Comparison of ENCODE assay signal across 9 mouse cellular contexts in the genomic region with DNA sequence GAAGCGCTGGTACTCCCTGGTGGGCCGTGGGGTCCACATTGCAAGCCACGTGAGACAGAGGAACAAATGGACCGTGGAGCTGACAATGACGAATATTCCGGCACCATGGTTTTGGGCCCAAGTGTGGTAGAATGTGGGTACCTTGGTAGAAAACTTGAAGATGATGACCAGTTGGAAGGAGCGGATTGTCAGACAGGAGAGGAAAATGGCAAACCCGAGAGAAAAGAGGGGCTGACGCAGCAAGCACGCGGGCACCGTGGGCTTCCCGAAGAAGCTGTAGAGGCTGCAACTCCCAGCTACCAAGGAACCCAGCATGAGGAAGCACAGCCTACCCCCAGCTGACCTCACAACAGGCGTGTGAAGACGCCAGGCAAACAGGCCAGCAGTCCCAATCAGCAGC. TPM values are rescaled to one million over a fixed set of nuclear protein-coding genes. Genes with fewer than 3 reads are reported as not detected.
DNase-seq lines count a peak whose midpoint lies in the region; ATAC-seq and TF ChIP-seq lines count a peak whose summit lies in the region.
"Had no signal": no experiment of that assay in that cellular context is flagged by ENCODE, and none has a peak within 500 bp of the region (broad histone marks: within the 10 kb centered on the region; RNA-seq: fewer than 3 reads in every experiment).

No protein-coding gene starts in this region.

- H3K4me1 ChIP-seq in heart, embryonic 11.5 days (ENCODE audit: control insufficient read depth, insufficient read depth, low read length): peaks cover 35% of the 10 kb centered on the region
- H3K4me1 ChIP-seq in ES-Bruce4 (ENCODE audit: control insufficient read depth, insufficient read depth, low read length): peaks cover 2% of the 10 kb centered on the region
- peaks cover 87% of the 10 kb centered on the region for H3K4me1 ChIP-seq in hindbrain, embryonic 10.5 days (replicated peaks)
- H3K4me1 ChIP-seq in liver, postnatal 0 days (ENCODE audit: insufficient read depth): peaks cover 31% of the 10 kb centered on the region
- peaks cover 21% of the 10 kb centered on the region for H3K4me1 ChIP-seq in thymus, adult 2 months (replicated peaks; ENCODE audit: control insufficient read depth, insufficient read depth, low read length)

- H3K4me2 ChIP-seq in heart, embryonic 11.5 days: peak overlapping the region; percentile 94
- H3K4me2 ChIP-seq in liver, postnatal 0 days (ENCODE audit: low read depth, low read length): peak overlapping the region; percentile 98

- H3K9ac ChIP-seq in heart, embryonic 11.5 days (ENCODE audit: low read depth, low read length): no peak overlapping the region
- H3K9ac ChIP-seq in ES-Bruce4 (ENCODE audit: low read depth, poor library complexity, severe bottlenecking): 0 out of 2 replicates have a peak overlapping the region, but pooled peaks have one; percentile 2
- no peak overlapping the region for H3K9ac ChIP-seq in liver, postnatal 0 days (replicated peaks)

- WGBS in heart, embryonic 11.5 days (ENCODE audit: insufficient replicate concordance): 57% methylated on average over 15 of the region's 15 CpGs
- WGBS in hindbrain, embryonic 10.5 days: 66% methylated on average over 15 of the region's 15 CpGs
- 72% methylated on average over 15 of the region's 15 CpGs for WGBS in liver, postnatal 0 days (ENCODE audit: insufficient replicate concordance)
- WGBS in thymus, adult 2 months: 88% methylated on average over 15 of the region's 15 CpGs

- H3K36me3 ChIP-seq in heart, embryonic 11.5 days (ENCODE audit: control insufficient read depth, insufficient read depth, low read length): no peaks in the 10 kb centered on the region; the same call in 1 of the 2 replicates
- H3K36me3 ChIP-seq in ES-Bruce4 (ENCODE audit: control insufficient read depth, insufficient read depth, low read length, poor library complexity, severe bottlenecking): no peaks in the 10 kb centered on the region
- peaks cover 26% of the 10 kb centered on the region for H3K36me3 ChIP-seq in hindbrain, embryonic 10.5 days
- 0 out of 2 replicates have a peak, but pooled peaks cover 5% of the 10 kb centered on the region for H3K36me3 ChIP-seq in liver, postnatal 0 days (replicated peaks; ENCODE audit: insufficient read depth, low read length)
- no peaks in the 10 kb centered on the region for H3K36me3 ChIP-seq in thymus, adult 2 months (ENCODE audit: control insufficient read depth, insufficient read depth, low read length)

- no peaks in the 10 kb centered on the region for H3K9me3 ChIP-seq in heart, embryonic 11.5 days (replicated peaks; ENCODE audit: control insufficient read depth, low read length)
- no peaks in the 10 kb centered on the region for H3K9me3 ChIP-seq in ES-Bruce4 (replicated peaks; ENCODE audit: control insufficient read depth, insufficient read depth, low read length, poor library complexity, severe bottlenecking)
- H3K9me3 ChIP-seq in hindbrain, embryonic 10.5 days: no peaks in the 10 kb centered on the region
- H3K9me3 ChIP-seq in liver, postnatal 0 days (ENCODE audit: low read length): no peaks in the 10 kb centered on the region

- TF ChIP-seq EP300 in ES-Bruce4 (IDR thresholded peaks at IDR 0.05; ENCODE audit: insufficient read depth, low read depth, low read length): no peak
- TF ChIP-seq EP300 in liver, postnatal 0 days (IDR thresholded peaks at IDR 0.05; ENCODE audit: low read depth): no peak

- no peak for DNase-seq in heart, adult 9 months (ENCODE audit: low spot score in 2 of 2)
- DNase-seq in hindbrain, embryonic 10.5 days (ENCODE audit: low spot score): no peak
- DNase-seq in liver, postnatal 0 days: no peak
- DNase-seq in adrenal gland, postnatal 14 days: no peak
- DNase-seq in right cerebral cortex, postnatal 14 days: no peak
- no peak for DNase-seq in thymus, adult 2 months
- DNase-seq: lung, adult 18-20 months had no signal

- no peak overlapping the region for H3K27ac ChIP-seq in heart, embryonic 11.5 days (ENCODE audit: low read depth, low read length)
- no peak overlapping the region for H3K27ac ChIP-seq in ES-Bruce4 (ENCODE audit: insufficient read depth, low read length)
- no peak overlapping the region for H3K27ac ChIP-seq in hindbrain, embryonic 10.5 days
- H3K27ac ChIP-seq in liver, postnatal 0 days (ENCODE audit: low read depth): no peak overlapping the region
- no peak overlapping the region for H3K27ac ChIP-seq in thymus, adult 2 months (ENCODE audit: control insufficient read depth, insufficient read depth, low read length)

- peaks cover 12% of the 10 kb centered on the region for H3K27me3 ChIP-seq in heart, embryonic 11.5 days (ENCODE audit: control insufficient read depth, insufficient read depth, low read length)
- H3K27me3 ChIP-seq in ES-Bruce4 (ENCODE audit: control insufficient read depth, insufficient read depth, low read length, poor library complexity, severe bottlenecking): no peaks in the 10 kb centered on the region
- peaks cover 15% of the 10 kb centered on the region; the same call in 1 of the 2 replicates for H3K27me3 ChIP-seq in hindbrain, embryonic 10.5 days (ENCODE audit: insufficient read depth, poor library complexity, severe bottlenecking)
- H3K27me3 ChIP-seq in liver, postnatal 0 days (ENCODE audit: insufficient read depth, low read length): no peaks in the 10 kb centered on the region
- H3K27me3 ChIP-seq in thymus, adult 2 months (ENCODE audit: control insufficient read depth, insufficient read depth, low read length): no peaks in the 10 kb centered on the region

- TF ChIP-seq POLR2A in ES-Bruce4 (IDR thresholded peaks at IDR 0.05; ENCODE audit: insufficient read depth, low read length): no peak
- no peak for TF ChIP-seq POLR2A in thymus, adult 2 months (IDR thresholded peaks at IDR 0.05; ENCODE audit: control insufficient read depth, extremely low read depth, insufficient read depth, low read length, poor library complexity)

- peak overlapping the region; percentile 71; the same call in 1 of the 2 replicates for H3K4me3 ChIP-seq in heart, embryonic 11.5 days (ENCODE audit: low read depth, low read length)
- H3K4me3 ChIP-seq in ES-Bruce4 (ENCODE audit: low read depth, low read length): no peak overlapping the region
- H3K4me3 ChIP-seq in hindbrain, embryonic 10.5 days: peak overlapping the region; percentile 95
- peak overlapping the region; percentile 61; the same call in 1 of the 2 replicates for H3K4me3 ChIP-seq in liver, postnatal 0 days (ENCODE audit: low read depth, low read length)
- no peak overlapping the region for H3K4me3 ChIP-seq in thymus, adult 2 months (ENCODE audit: control insufficient read depth, insufficient read depth, low read length)

- TF ChIP-seq CTCF in ES-Bruce4 (IDR thresholded peaks at IDR 0.05; ENCODE audit: low read depth, low read length): no peak
- TF ChIP-seq CTCF in liver, postnatal 0 days (IDR thresholded peaks at IDR 0.05; ENCODE audit: low read depth): no peak
- no peak for TF ChIP-seq CTCF in thymus, adult 2 months (IDR thresholded peaks at IDR 0.05; ENCODE audit: borderline replicate concordance, control insufficient read depth, extremely low read depth, insufficient read depth, low read length, poor library complexity)

- no peak for ATAC-seq in heart, embryonic 11.5 days (replicated peaks; ENCODE audit: insufficient number of reproducible peaks, low FRiP score, low TSS enrichment)
- ATAC-seq in liver, postnatal 0 days: no peak

RNA-seq across cellular contexts. Expression of gene Zbtb48, which starts 1.0 kb away (rescaled TPM):
- polyA plus RNA-seq in heart, embryonic 11.5 days (2014; fragmentation: Nextera tagmentation; extraction: Ambion mirVana): 11.8 and 12.2 TPM in 2 replicates
- polyA plus RNA-seq in ES-Bruce4 (2011; ENCODE audit: insufficient read depth, insufficient read length, low read depth, missing spikeins): 13.4 and 13.5 TPM in 2 replicates
- polyA plus RNA-seq in hindbrain, embryonic 10.5 days (2016; fragmentation: Nextera tagmentation; extraction: Ambion mirVana): 23.3 and 25.9 TPM in 2 replicates
- polyA plus RNA-seq in liver, postnatal 0 days (2015; fragmentation: Nextera tagmentation; extraction: Ambion mirVana): 7.4 and 8.5 TPM in 2 replicates
- total RNA-seq in adrenal gland, postnatal 14 days (2021): 10.6 and 11.3 TPM in 2 replicates
- 27.4 and 31.2 TPM in 2 replicates for polyA plus RNA-seq in thymus, adult 2 months (2012; rRNA removed)

RNA-seq across cellular contexts. Expression of gene Tas1r1, which starts 9.9 kb away (rescaled TPM):
- polyA plus RNA-seq in heart, embryonic 11.5 days (2014; fragmentation: Nextera tagmentation; extraction: Ambion mirVana): 0.14 and 0.16 TPM in 2 replicates
- 0.38 and 0.55 TPM in 2 replicates for polyA plus RNA-seq in ES-Bruce4 (2011; ENCODE audit: insufficient read depth, insufficient read length, low read depth, missing spikeins)
- 0.65 and 0.67 TPM in 2 replicates for polyA plus RNA-seq in hindbrain, embryonic 10.5 days (2016; fragmentation: Nextera tagmentation; extraction: Ambion mirVana)
- polyA plus RNA-seq in liver, postnatal 0 days (2015; fragmentation: Nextera tagmentation; extraction: Ambion mirVana): 0.07 TPM in 2 replicates
- total RNA-seq in adrenal gland, postnatal 14 days (2021): not detected in 2 replicates
- polyA plus RNA-seq in thymus, adult 2 months (2012; rRNA removed): 0.34 and 0.40 TPM in 2 replicates

RNA-seq across cellular contexts. Expression of gene Nol9, which starts 10.7 kb away (rescaled TPM):
- polyA plus RNA-seq in heart, embryonic 11.5 days (2014; fragmentation: Nextera tagmentation; extraction: Ambion mirVana): 18.0 and 19.0 TPM in 2 replicates
- polyA plus RNA-seq in ES-Bruce4 (2011; ENCODE audit: insufficient read depth, insufficient read length, low read depth, missing spikeins): 71.0 and 71.7 TPM in 2 replicates
- 37.7 and 38.9 TPM in 2 replicates for polyA plus RNA-seq in hindbrain, embryonic 10.5 days (2016; fragmentation: Nextera tagmentation; extraction: Ambion mirVana)
- 8.0 and 8.5 TPM in 2 replicates for polyA plus RNA-seq in liver, postnatal 0 days (2015; fragmentation: Nextera tagmentation; extraction: Ambion mirVana)
- 24.0 and 26.9 TPM in 2 replicates for total RNA-seq in adrenal gland, postnatal 14 days (2021)
- polyA plus RNA-seq in thymus, adult 2 months (2012; rRNA removed): 40.5 and 48.6 TPM in 2 replicates

RNA-seq across cellular contexts. Expression of gene Klhl21, which starts 19.9 kb away (rescaled TPM):
- 11.4 and 17.8 TPM in 2 replicates for polyA plus RNA-seq in heart, embryonic 11.5 days (2014; fragmentation: Nextera tagmentation; extraction: Ambion mirVana)
- polyA plus RNA-seq in ES-Bruce4 (2011; ENCODE audit: insufficient read depth, insufficient read length, low read depth, missing spikeins): 24.0 and 24.4 TPM in 2 replicates
- 7.7 and 8.7 TPM in 2 replicates for polyA plus RNA-seq in hindbrain, embryonic 10.5 days (2016; fragmentation: Nextera tagmentation; extraction: Ambion mirVana)
- 4.2 TPM in 2 replicates for polyA plus RNA-seq in liver, postnatal 0 days (2015; fragmentation: Nextera tagmentation; extraction: Ambion mirVana)
- 18.7 TPM in 2 replicates for total RNA-seq in adrenal gland, postnatal 14 days (2021)
- 33.8 and 41.5 TPM in 2 replicates for polyA plus RNA-seq in thymus, adult 2 months (2012; rRNA removed)

RNA-seq across cellular contexts. Expression of gene Phf13, which starts 32.4 kb away (rescaled TPM):
- polyA plus RNA-seq in heart, embryonic 11.5 days (2014; fragmentation: Nextera tagmentation; extraction: Ambion mirVana): 14.3 and 21.7 TPM in 2 replicates
- polyA plus RNA-seq in ES-Bruce4 (2011; ENCODE audit: insufficient read depth, insufficient read length, low read depth, missing spikeins): 49.7 and 52.1 TPM in 2 replicates
- 30.7 TPM in 2 replicates for polyA plus RNA-seq in hindbrain, embryonic 10.5 days (2016; fragmentation: Nextera tagmentation; extraction: Ambion mirVana)
- polyA plus RNA-seq in liver, postnatal 0 days (2015; fragmentation: Nextera tagmentation; extraction: Ambion mirVana): 3.6 and 4.1 TPM in 2 replicates
- 15.6 and 16.0 TPM in 2 replicates for total RNA-seq in adrenal gland, postnatal 14 days (2021)
- polyA plus RNA-seq in thymus, adult 2 months (2012; rRNA removed): 9.6 and 11.4 TPM in 2 replicates

Comparison
In these comparisons a context has a peak if more than half of its experiments do, and no peak if none do; other contexts are left out.
1. H3K4me3 ChIP-seq: peak in heart, embryonic 11.5 days (single experiment), hindbrain, embryonic 10.5 days (single experiment) and liver, postnatal 0 days (single experiment); none in ES-Bruce4 (single experiment) and thymus, adult 2 months (single experiment).